Mouse (Mus musculus) mesoderm, embryonic 11.5 days (tissue): ENCODE results near the gene Tesc.

Source experiments
- DNase-seq: peaks from one replicate; pipeline ENCODE4 v3.0.0-alpha.2; 2012; ENCODE audit warnings: low read depth, low spot score

The Tesc gene

DNA sequence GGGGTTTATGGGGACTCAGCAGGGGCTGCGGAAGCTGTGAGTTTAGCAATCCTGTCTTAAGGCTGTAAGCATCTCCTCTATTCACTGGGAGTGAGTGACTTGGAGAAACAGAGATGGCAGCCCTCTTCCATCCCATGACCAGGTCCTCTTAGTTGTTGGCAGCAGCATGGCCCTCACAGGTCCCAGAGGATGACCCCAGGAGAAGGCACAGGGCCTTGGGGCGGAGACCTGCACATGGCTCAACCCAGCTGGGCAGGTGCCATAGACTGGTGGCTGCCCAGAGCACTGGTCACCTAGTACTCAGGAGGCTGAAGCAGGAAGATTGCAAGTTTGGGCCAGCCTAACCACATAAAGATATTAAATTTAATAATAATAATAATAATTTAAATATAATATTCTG is 11.9 kb upstream of the Tesc start:
- DNase-seq, result no peak

- DNase-seq, result no peak
These were observed 10.0 kb upstream of the Tesc start for GRCm38 (mm10) chr5:118017527-118017926.

DNA sequence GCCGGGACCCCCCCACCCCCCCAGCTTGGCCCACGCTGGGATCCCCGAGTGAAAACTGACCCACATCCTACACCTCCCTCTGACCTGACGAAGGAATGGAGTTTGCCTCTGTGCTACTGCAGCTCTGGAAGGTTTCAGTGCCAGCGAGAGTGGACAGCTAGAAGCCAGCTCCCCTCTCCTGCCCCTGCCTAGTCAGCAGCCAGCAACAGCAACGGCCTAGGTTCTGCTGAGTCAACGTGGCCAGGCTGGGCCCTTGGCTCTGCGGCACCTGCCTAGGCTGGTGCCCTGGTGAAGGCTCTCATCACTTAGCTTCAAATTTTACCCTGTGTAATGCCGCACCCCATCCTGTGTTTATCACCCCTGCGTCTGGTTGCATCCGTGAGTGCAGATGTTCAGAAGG is 7.6 kb upstream of the Tesc start:
- no peak for DNase-seq

GRCm38 (mm10) chr5:118023053-118023452 is 4.5 kb upstream of the Tesc start:
- no peak for DNase-seq

GRCm38 (mm10) chr5:118025880-118026279 is 1.7 kb upstream of the Tesc start:
- DNase-seq, result no peak

- DNase-seq, result no peak
These were observed 1.2 kb upstream of the Tesc start for GRCm38 (mm10) chr5:118026343-118026742.

- no peak for DNase-seq
These were observed 344 bp upstream of the Tesc start for GRCm38 (mm10) chr5:118027101-118027697.

GRCm38 (mm10) chr5:118028191-118029034 is 870 bp downstream of the Tesc start:
- no peak for DNase-seq

DNA sequence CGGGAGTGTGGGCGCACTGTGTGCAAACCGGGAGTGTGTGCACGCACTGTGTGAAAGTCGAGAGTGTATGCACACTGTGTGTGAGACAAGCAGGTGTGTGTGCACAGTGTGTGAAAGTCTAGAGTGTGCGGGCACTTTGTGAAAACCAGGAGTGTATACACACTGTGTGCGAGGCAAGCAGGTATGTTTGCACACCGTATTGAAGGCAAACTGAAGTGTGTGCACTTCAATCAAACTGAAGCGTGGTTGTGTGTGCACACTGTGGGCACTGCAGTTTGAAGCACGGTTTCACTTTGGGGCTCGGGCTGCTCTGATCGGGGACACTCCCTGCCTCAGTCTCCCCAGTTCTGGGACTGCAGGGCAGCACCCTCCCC is 1.5 kb downstream of the Tesc start:
- DNase-seq, result no peak

- DNase-seq, result no peak
These were observed 1.9 kb downstream of the Tesc start for GRCm38 (mm10) chr5:118029420-118029819.

DNA sequence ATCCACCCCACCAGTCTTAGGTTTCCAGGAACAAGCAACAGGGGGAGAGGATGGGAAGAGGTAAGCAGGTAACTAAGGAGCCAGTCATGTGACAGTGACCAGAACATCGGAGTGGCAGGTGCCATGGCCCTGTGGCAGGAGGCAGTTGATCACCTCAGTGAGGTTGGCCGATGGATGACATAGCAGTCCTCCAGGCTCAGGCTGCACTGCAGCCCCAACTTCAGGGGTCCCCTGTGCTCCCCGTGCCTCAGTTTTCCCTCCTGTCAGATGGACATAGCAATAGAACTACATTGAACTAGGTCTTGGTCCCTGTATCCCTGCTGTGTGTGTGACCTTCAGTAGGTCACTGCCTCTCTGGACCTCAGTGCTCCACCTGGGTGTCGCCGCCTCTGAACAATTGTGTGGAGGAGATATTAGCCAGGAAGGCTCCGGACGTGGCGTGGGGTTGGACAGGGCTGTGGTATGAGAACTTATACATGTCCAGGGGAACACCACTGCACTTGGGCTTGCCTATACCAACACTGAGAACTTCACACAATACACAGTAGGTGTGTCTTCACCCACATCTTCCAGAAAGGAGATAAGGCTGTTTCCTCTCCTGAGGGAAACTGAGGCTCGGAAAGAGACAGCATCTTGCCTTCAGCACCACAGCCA is 2.6 kb downstream of the Tesc start:
- DNase-seq, result no peak

GRCm38 (mm10) chr5:118031059-118031458 is 3.5 kb downstream of the Tesc start:
- no peak for DNase-seq

DNA sequence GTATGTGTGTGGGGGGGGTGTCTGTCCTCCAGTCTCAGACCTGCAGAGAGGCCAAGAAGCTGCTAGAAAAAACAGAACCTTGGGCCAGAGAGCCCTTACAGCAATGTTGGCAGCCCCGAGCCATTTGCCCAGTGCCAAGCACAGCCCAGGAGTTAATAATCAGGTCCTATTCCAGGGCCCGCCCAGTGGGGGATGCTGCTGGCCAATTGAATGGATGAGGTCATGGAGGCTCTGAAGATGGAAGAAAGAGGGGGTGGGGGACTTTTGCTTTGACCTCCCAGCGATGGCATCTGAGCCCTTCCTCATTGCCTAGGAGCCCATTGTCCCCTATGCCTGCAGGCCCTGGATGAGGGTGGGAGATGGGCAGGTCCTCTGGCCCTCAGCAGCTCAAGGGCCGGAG is 4.0 kb downstream of the Tesc start:
- no peak for DNase-seq

DNA sequence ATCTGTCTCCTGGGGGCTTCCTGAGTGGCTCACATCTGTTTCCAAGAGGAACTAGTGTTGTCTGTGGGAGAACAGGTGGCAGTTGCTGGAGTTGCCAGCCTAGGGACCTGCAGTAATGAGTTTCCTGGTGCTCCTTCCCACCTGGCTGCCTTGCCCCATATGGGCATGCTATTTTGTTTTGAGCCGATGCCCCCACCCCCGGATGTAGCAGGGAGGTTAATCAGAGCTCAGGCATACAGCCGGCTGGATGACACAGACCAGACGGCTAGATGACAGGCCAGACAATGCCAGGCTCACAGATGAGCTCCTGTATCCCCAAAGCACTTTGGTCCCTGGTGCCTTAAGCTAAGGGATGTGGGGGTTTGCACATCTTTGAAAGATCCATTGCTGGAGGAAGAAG is 5.8 kb downstream of the Tesc start:
- no peak for DNase-seq

DNA sequence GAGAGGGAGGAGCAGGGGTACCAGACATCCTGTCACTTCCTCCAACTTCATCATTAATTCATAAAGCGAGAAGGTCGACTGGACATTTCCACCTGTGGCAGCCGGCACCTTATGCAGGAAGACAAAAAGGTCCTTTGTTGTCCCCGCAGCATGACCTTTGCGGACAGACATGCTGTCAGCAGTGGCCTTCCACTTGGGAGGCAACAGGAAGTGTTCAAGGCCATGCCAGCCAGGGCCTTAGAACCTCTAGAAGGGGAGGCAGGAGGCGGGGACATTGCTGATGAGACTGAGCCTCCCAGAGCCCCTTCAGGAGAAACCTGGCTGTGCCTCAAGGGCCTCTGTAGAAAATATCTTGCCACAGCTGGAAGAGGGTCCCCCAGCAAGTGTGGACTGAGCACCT is 6.2 kb downstream of the Tesc start:
- DNase-seq, result no peak

DNA sequence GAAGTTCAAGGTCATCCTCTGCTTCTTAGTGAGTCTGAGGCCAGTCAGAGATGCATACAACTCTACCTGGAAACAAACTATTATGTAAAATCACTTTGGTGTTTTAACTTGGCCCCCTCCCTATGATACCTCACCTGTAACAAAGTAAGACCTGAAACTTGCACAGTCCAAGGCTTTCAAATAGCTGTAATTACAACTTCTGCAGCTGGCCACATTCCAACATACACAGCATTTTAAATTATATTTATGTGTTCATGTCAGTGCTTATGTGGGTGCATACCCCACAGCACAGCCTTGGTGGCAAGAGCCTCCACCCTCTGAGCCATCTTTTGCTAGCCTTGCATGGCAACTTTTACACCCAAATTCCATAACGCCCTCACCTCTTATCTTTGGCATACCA is 7.1 kb downstream of the Tesc start:
- DNase-seq, result no peak

- DNase-seq, result no peak
These were observed 8.2 kb downstream of the Tesc start for GRCm38 (mm10) chr5:118035786-118036185.

- DNase-seq, result no peak
These were observed 9.6 kb downstream of the Tesc start for GRCm38 (mm10) chr5:118036888-118037797.

DNA sequence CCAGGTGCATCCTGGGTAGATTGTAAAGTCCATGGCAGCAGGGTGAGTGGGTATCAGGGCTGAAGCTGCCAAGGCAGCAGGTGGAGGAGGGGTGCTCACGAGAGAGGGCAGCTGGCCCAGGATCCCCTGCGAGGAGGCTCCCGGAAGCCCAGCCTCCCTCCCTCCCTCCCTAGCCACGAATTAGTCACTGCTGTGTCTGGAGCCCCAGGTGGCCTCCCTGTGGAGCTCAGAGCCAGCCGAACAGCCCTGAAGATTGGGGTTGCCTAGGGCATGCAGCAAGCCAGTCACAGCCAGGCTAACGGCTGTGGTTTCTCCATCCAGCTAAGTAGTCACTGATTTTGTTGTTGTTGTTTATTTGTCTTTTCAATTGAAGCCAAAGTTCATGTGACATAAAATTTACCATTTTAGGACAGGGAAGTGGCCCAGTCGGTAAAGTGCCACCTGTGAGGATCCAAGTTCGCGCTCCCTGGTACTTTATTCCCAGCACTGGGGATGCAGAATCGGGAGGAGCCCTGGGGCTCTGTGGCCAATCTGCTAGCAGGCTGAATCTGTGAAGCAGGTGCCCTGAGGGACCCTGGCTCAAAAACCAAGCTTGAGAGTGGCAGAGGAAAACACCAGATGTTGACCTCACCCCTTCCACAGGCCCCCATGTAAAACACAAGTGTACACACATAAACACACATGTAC is 10.4 kb downstream of the Tesc start:
- peak; percentile 56 for DNase-seq

- DNase-seq, result no peak
These were observed 11.7 kb downstream of the Tesc start for GRCm38 (mm10) chr5:118039241-118039668.

GRCm38 (mm10) chr5:118042599-118042998 is 15.1 kb downstream of the Tesc start:
- DNase-seq, result no peak
